In genomic region chr15:81355146-81355761, GRCm38 (mm10) we compare ENCODE assay signal across 8 mouse cellular contexts. TPM values are rescaled to one million over a fixed set of nuclear protein-coding genes. Genes with fewer than 3 reads are reported as not detected.
A peak's percentile ranks its signal among the peaks of the same experiment; 100 is the strongest.
DNase-seq lines count a peak whose midpoint lies in the region.

No protein-coding gene starts in this region.

- intact Hi-C loops in gastrocnemius, postnatal 14 days (cut with DNase I; ENCODE audit: low total_unique reads): no loop called here

- peak; percentile 32 for DNase-seq in gastrocnemius, postnatal 10 days
- no peak for DNase-seq in gastrocnemius, postnatal 14 days
- DNase-seq in B cell, adult 2 months: peak; percentile 72 to 77
- DNase-seq in adrenal gland, adult 2 months: peak; percentile 61
- DNase-seq in induced T-regulatory cell, adult 2 months (ENCODE audit: low read depth): peak; percentile 84
- peak; percentile 62 for DNase-seq in lung, postnatal 10 days
- peak; percentile 80 for DNase-seq in thymus, postnatal 0 days (ENCODE audit: low spot score)
- no peak for DNase-seq in layer of hippocampus, adult 9-10 months (ENCODE audit: low spot score)

RNA-seq across cellular contexts. Expression of gene Slc25a17, which starts 5.4 kb away (rescaled TPM):
- total RNA-seq in gastrocnemius, postnatal 10 days (2021): 10 to 100 TPM; 20.5 to 23.1 TPM
- 10 to 100 TPM; 15.6 to 15.9 TPM for total RNA-seq in gastrocnemius, postnatal 14 days (2021)
- total RNA-seq in adrenal gland, adult 2 months (2021): 10 to 100 TPM; 77.4 to 99.9 TPM
- polyA plus RNA-seq in adrenal gland, adult 2 months (2012; rRNA removed): 16.8 and 19.8 TPM in 2 replicates
- polyA plus RNA-seq in thymus, postnatal 0 days (2015; fragmentation: Nextera tagmentation; extraction: Ambion mirVana): 105 and 106 TPM in 2 replicates

RNA-seq across cellular contexts. Expression of gene St13, which starts 44.6 kb away (rescaled TPM):
- 100 to 1,000 TPM; 102 to 126 TPM for total RNA-seq in gastrocnemius, postnatal 10 days (2021)
- total RNA-seq in gastrocnemius, postnatal 14 days (2021): 10 to 100 TPM; 77.9 to 98.6 TPM
- 100 to 1,000 TPM; 246 to 354 TPM for total RNA-seq in adrenal gland, adult 2 months (2021)
- polyA plus RNA-seq in adrenal gland, adult 2 months (2012; rRNA removed): 31.1 and 40.3 TPM in 2 replicates
- polyA plus RNA-seq in thymus, postnatal 0 days (2015; fragmentation: Nextera tagmentation; extraction: Ambion mirVana): 130 and 145 TPM in 2 replicates

RNA-seq across cellular contexts. Expression of gene Xpnpep3, which starts 44.7 kb away (rescaled TPM):
- total RNA-seq in gastrocnemius, postnatal 10 days (2021): 1 to 10 TPM; 7.5 to 8.6 TPM
- total RNA-seq in gastrocnemius, postnatal 14 days (2021): 1 to 10 TPM; 6.3 TPM
- total RNA-seq in adrenal gland, adult 2 months (2021): 10 to 100 TPM; 27.7 to 34.8 TPM
- polyA plus RNA-seq in adrenal gland, adult 2 months (2012; rRNA removed): 7.7 and 12.0 TPM in 2 replicates
- polyA plus RNA-seq in thymus, postnatal 0 days (2015; fragmentation: Nextera tagmentation; extraction: Ambion mirVana): 6.9 and 9.4 TPM in 2 replicates

RNA-seq across cellular contexts. Expression of gene Dnajb7, which starts 52.8 kb away (rescaled TPM):
- total RNA-seq in gastrocnemius, postnatal 10 days (2021): not detected
- total RNA-seq in gastrocnemius, postnatal 14 days (2021): not detected
- not detected for total RNA-seq in adrenal gland, adult 2 months (2021)
- not detected in 2 replicates for polyA plus RNA-seq in adrenal gland, adult 2 months (2012; rRNA removed)
- polyA plus RNA-seq in thymus, postnatal 0 days (2015; fragmentation: Nextera tagmentation; extraction: Ambion mirVana): 0.63 and 1.4 TPM in 2 replicates

Comparison
In these comparisons a context has a peak if more than half of its experiments do, and no peak if none do; other contexts are left out.
1. DNase-seq: peak in gastrocnemius, postnatal 10 days (single experiment), B cell, adult 2 months (2 of 2), adrenal gland, adult 2 months (single experiment), induced T-regulatory cell, adult 2 months (single experiment), lung, postnatal 10 days (single experiment) and thymus, postnatal 0 days (single experiment); none in gastrocnemius, postnatal 14 days (single experiment) and layer of hippocampus, adult 9-10 months (single experiment).